Mouse (Mus musculus) stomach, postnatal 0 days (tissue): ENCODE data around the gene Ankef1. TPM values are rescaled to one million over a fixed set of nuclear protein-coding genes. Genes with fewer than 3 reads are reported as not detected.

Source experiments
- ATAC-seq: fragments of 200-750 bp; cut with Nextera tagmentation; 2 replicates; pipeline ENCODE4 v1.8.0; 2017; ENCODE audit not compliant: low FRiP score, low TSS enrichment
- DNase-seq: peaks from one replicate; pipeline ENCODE4 v3.0.0-alpha.2; 2016; ENCODE audit warnings: low spot score
- H3K27ac ChIP-seq: fragments of 300-500 bp; sonication (generic); replicated peaks from 2 replicates; pipeline ENCODE4 v1.5.1; 2014; ENCODE audit warnings: mild to moderate bottlenecking, control low read depth
- H3K27me3 ChIP-seq: fragments of 300-500 bp; sonication (generic); 2 replicates; pipeline ENCODE4 v1.6.1; 2014; ENCODE audit warnings: low read length; ENCODE audit not compliant: control insufficient read depth, insufficient read depth
- H3K36me3 ChIP-seq: fragments of 300-500 bp; sonication (generic); 2 replicates; pipeline ENCODE4 v1.6.1; 2014; ENCODE audit warnings: low read length, mixed read lengths; ENCODE audit not compliant: control insufficient read depth, insufficient read depth
- H3K4me1 ChIP-seq: fragments of 300-500 bp; sonication (generic); replicated peaks from 2 replicates; pipeline ENCODE4 v1.6.1; 2014; ENCODE audit warnings: antibody characterized with exemption; ENCODE audit not compliant: control insufficient read depth, insufficient read depth
- H3K4me2 ChIP-seq: fragments of 300-500 bp; sonication (generic); replicated peaks from 2 replicates; pipeline ENCODE4 v1.6.1; 2014; ENCODE audit warnings: low read depth, mild to moderate bottlenecking, control low read depth, moderate library complexity
- H3K4me3 ChIP-seq: fragments of 300-500 bp; sonication (generic); 2 replicates; pipeline ENCODE4 v1.5.1; 2014; ENCODE audit warnings: low read depth, low read length, control low read depth
- H3K9ac ChIP-seq: fragments of 300-500 bp; sonication (generic); 2 replicates; pipeline ENCODE4 v1.6.1; 2014; ENCODE audit warnings: mild to moderate bottlenecking, low read length, control low read depth, mixed read lengths
- H3K9me3 ChIP-seq: fragments of 300-500 bp; sonication (generic); 2 replicates; pipeline ENCODE4 v1.6.1; 2016; ENCODE audit warnings: low read length; ENCODE audit not compliant: control insufficient read depth
- CTCF ChIP-seq: IDR thresholded peaks from 2 replicates; pipeline ENCODE4 v1.5.1; 2016; ENCODE audit warnings: antibody characterized with exemption, low read depth, mild to moderate bottlenecking, moderate library complexity
- EP300 ChIP-seq: optimal IDR thresholded peaks from 2 replicates; pipeline ENCODE3; 2016; ENCODE audit warnings: antibody characterized with exemption
- WGBS: fragments of 180-500 bp; shearing (Covaris S2); extraction: QIAGEN DNeasy Blood & Tissue Kit; methylation state at CpG from one replicate; pipeline ENCODE4 v1.1.7; 2014; 5-methylcytosine and 5-hydroxymethylcytosine counted together
- polyA plus RNA-seq: library from polyadenylated mRNA; unstranded; fragments of >200 nt; fragmentation: Nextera tagmentation; extraction: Ambion mirVana; gene quantifications from 2 replicates; pipeline ENCODE4 v1.2.1, GENCODE M21; 2015

Gene Ankef1
- polyA plus RNA-seq, 1 experiment from 2014 or later, result 0.04 TPM

- Histone ChIP-seq H3K27ac (no peak overlapping the region), H3K27me3 (no peaks in the 10 kb centered on the region), H3K9me3 (no peaks in the 10 kb centered on the region), H3K4me1 (no peaks in the 10 kb centered on the region), H3K36me3 (no peaks in the 10 kb centered on the region), H3K9ac (no peak overlapping the region), H3K4me2 (no peak overlapping the region), H3K4me3 (no peak overlapping the region)
- ATAC-seq, result no peak
- TF ChIP-seq CTCF, result no peak
- no peak for TF ChIP-seq EP300
- WGBS, result 71% methylated on average over 5 of the region's 5 CpGs
- DNase-seq, result no peak
Measured at GRCm38 (mm10) chr2:136600651-136601170, 99.0 kb downstream of the Ankef1 start.

GRCm38 (mm10) chr2:136601206-136601605 is 99.5 kb downstream of the Ankef1 start:
- Histone ChIP-seq H3K27me3 (no peaks in the 10 kb centered on the region), H3K27ac (no peak overlapping the region), H3K4me2 (no peak overlapping the region), H3K9me3 (no peaks in the 10 kb centered on the region), H3K4me3 (no peak overlapping the region), H3K36me3 (no peaks in the 10 kb centered on the region), H3K9ac (no peak overlapping the region), H3K4me1 (no peaks in the 10 kb centered on the region)
- ATAC-seq (no peak), DNase-seq (no peak)
- TF ChIP-seq CTCF (no peak), EP300 (no peak)
- whole genome bisulfite sequencing, result 78% methylated on average over 4 of the region's 4 CpGs

Other genes starting within 250 kb of the Ankef1 start
- 0.19 and 0.38 TPM in 2 replicates for gene Pak7, start 113.9 kb upstream of the Ankef1 start, polyA plus RNA-seq
- gene Snap25, start 211.5 kb downstream of the Ankef1 start, polyA plus RNA-seq, result 8.5 and 10.8 TPM in 2 replicates